Mouse (Mus musculus): ENCODE results near the gene Ctla2a.
"Not testable (repeated sequence)": the region's sequence is repeated elsewhere in the genome, so short reads cannot be mapped to it uniquely, and the experiment has no call there.

The Ctla2a gene

DNA sequence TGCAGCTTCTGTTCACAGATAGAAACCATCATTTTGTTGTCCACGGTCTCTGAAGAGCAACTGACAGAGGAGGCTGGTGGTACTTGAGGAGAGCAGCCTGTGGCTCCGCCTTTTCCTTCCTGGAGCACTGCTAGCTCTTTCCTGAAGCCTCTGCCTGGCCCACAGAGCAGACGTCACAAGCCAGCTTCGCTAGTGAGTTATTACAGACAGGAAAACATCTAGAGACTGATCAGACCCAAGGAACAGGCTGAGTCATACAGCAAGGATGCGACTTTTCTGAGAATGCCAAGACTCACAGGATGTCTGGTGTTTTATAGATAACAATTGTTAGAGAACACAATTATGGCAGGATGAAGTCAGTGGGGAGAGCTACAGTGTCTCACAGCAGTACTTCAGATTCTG, at the start of gene Ctla2a, which contains the start of gene Gm49391:
Gene Ctla2a, minus strand, starts transcription at position 126 of the 402 bp plus-strand sequence.
Gene Gm49391, minus strand, starts transcription at position 72 of the 402 bp plus-strand sequence.
- DNase-seq (ENCODE audit: low read depth, low spot score): no peak

GRCm38 (mm10) chr13:60972319-60972718, 35.9 kb upstream of the Ctla2a start:
- DNase-seq (ENCODE audit: low read depth, low spot score): not testable (repeated sequence)

DNA sequence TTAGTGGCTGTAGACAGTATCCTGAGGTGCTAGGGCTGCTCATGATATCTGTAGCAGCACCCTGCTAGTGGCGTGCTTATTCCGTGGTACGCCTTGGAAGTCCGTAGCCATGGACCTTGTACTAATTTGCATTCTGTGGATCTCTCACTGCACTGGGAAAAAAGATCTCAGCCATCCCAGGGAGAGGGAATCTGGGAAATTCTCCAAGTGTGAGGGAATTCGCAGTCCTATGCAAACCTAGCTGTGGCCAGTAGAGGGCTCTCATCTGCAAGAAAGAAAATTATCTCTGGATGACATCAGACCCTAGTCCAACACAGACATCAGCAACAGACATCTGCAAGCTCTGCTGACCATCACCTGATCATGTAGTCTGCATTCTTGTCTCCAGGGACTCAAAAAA, 27.6 kb upstream of the Ctla2a start:
- DNase-seq (ENCODE audit: low read depth, low spot score): not testable (repeated sequence)

DNA sequence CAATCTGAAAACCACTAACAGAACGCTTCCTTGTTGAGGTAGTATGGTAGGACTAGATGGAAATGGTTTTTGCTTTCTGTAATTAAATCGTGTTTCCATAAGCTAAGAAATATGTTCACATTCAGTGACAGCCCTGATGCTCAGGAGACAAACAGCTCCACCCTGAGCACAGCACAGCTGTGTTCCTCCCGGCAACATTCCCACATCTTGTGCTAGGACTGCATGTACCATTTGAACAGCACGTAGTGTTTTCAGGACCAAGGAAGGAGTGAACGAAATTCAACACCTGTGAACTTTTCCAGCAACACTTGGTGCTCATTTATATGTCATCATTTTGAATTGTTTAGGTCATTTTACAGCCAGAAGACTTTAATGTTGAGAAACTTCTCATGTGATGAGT, 25.3 kb upstream of the Ctla2a start:
- no peak for DNase-seq (ENCODE audit: low read depth, low spot score)

- not testable (repeated sequence) for DNase-seq (ENCODE audit: low read depth, low spot score)
Measured at GRCm38 (mm10) chr13:60941884-60942283, 5.5 kb upstream of the Ctla2a start, which contains the start of gene Tpbpa. TSS of gene Tpbpa (minus strand) at chr13:60941984.

DNA sequence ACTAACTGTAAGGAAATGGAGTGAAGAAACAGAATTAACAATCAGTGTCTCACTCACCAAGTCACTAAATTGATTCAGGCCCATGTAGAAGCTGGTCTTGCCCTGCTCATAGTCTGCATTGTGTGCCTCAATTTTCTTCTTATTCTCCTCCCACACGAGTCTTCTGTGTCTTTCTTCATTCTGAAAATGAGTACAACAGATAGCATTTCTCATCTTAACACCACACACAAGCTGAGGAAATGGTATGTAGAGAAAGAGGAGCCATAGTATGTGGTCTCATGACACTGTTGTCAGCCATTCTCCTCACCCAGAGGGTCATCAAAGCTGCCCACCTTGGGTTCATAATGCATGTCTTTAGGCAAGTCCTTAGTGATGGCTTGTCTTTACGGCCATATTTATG, 935 bp downstream of the Ctla2a start, which contains the start of gene Gm49393:
Gene Gm49393, minus strand, starts transcription at position 101 of the 400 bp plus-strand sequence.
- not testable (repeated sequence) for DNase-seq (ENCODE audit: low read depth, low spot score)

DNA sequence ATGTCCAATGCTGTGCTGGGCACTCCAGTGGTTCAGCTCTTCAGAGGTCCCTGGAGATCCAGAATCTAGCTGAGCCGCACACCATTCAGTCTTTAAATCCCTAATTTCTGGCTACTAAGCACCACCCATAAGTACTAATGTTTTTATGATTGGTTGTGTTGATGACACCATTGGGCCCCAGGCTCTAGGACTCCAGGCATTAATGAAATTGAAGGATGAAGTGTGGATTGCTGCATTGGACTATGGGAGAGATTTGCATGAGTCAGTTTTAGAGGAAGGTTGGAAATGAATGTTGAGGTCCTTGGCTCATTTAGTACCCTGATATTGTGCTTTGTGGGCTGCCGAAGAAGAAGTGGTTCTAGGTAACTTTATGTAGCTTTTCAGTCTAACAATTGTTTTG, 31.6 kb downstream of the Ctla2a start, which contains the start of gene Tpbpb:
Gene Tpbpb, minus strand, starts transcription at position 101 of the 400 bp plus-strand sequence.
- not testable (repeated sequence) for DNase-seq (ENCODE audit: low read depth, low spot score)

- peak; percentile 22 for DNase-seq (ENCODE audit: low read depth, low spot score)
Measured at GRCm38 (mm10) chr13:60897328-60897727, 39.1 kb downstream of the Ctla2a start, which contains the start of gene Ctla2b. TSS of gene Ctla2b (minus strand) at chr13:60897447.

- not testable (repeated sequence) for DNase-seq (ENCODE audit: low read depth, low spot score)
Measured at GRCm38 (mm10) chr13:60896794-60897193, 39.6 kb downstream of the Ctla2a start, which contains the start of gene Gm49392. TSS of gene Gm49392 (minus strand) at chr13:60896894.

GRCm38 (mm10) chr13:60895406-60896160, 40.8 kb downstream of the Ctla2a start:
- no peak for DNase-seq (ENCODE audit: low read depth, low spot score)

GRCm38 (mm10) chr13:60892301-60892700, 44.1 kb downstream of the Ctla2a start:
- no peak for DNase-seq (ENCODE audit: low read depth, low spot score)
